Mouse (Mus musculus): ENCODE measurements around the gene Rnf150.

GRCm38 (mm10) chr8:83135086-83135485 lies 271.9 kb downstream of the Rnf150 start:
- no peak for TF ChIP-seq POLR2A (IDR thresholded peaks at IDR 0.05; ENCODE audit: control insufficient read depth, extremely low read depth, insufficient read depth, low read length, poor library complexity)
- no peak for TF ChIP-seq CTCF (IDR thresholded peaks at IDR 0.05; ENCODE audit: borderline replicate concordance, control insufficient read depth, extremely low read depth, insufficient read depth, low read length, poor library complexity)
